Mouse (Mus musculus): ENCODE results near the gene Myo1c.

Myo1c gene

DNA sequence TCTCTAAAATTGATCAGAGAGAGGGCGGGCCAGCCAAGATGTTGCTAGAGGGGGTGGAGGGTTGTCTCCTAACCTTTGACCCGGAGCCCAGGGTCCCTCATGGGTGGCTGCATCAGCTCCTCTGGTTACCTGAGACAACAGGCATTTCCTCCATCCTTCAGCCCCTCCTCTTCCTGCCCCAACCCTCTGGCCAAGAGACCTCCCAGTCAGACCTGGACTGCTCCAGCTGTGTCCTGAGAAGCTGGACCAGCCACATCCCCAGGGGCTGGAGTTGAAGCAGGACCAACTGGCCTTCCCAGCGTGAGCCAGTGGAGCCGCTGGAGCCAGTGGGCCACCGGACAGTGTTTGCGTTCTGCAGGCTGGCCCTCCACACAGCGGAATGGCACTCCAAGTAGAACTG lies at the start of gene Myo1c:
TSS of gene Myo1c (plus strand) at position 194 of the 400 bp plus-strand sequence.
- in situ Hi-C loops (cut with MboI), result no loop called here

DNA sequence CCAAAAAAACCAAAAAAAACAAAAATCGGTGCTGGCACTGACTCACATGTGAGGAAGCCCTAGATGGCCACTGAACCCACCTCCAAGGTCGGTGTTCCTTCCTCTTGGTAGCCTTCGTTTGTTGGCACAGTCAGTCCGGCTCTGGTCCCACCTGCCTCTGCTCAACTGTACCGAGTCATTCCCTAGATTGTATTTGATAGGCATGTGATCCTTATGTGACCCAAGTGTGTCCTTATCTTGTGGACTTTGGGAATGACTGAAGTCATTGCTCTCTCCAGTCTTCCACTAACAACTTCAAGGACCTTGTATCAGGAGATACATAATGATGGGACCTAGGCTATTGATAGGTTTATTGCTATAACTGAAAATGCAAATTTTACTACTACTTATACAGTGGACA lies 45.5 kb upstream of the Myo1c start:
- in situ Hi-C loops (cut with MboI), result no loop called here

- in situ Hi-C loops (cut with MboI), result no loop called here
Observed at GRCm38 (mm10) chr11:75605318-75605717, 45.0 kb upstream of the Myo1c start.

DNA sequence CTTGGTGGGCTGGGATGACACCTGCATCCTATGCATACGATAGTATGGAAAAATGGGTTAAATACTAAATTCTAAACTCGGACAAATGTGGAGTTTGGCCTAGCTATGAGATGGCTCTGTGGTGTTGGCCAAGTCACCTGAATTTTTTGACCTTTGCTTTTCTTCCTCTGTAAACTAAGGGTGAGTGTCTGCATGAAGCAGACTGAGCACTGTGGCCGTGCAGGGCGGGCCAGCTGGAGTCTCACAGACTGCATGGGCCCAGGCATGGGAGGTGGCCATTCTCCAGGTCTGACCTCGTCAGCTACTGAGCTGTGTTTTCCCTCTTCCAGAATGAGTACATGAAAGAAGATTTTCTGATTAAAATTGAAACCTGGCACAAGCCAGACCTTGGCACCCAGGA lies 41.5 kb upstream of the Myo1c start:
- in situ Hi-C loops (cut with MboI), result no loop called here

- in situ Hi-C loops (cut with MboI), result no loop called here
Observed at GRCm38 (mm10) chr11:75610021-75610420, 40.3 kb upstream of the Myo1c start.

DNA sequence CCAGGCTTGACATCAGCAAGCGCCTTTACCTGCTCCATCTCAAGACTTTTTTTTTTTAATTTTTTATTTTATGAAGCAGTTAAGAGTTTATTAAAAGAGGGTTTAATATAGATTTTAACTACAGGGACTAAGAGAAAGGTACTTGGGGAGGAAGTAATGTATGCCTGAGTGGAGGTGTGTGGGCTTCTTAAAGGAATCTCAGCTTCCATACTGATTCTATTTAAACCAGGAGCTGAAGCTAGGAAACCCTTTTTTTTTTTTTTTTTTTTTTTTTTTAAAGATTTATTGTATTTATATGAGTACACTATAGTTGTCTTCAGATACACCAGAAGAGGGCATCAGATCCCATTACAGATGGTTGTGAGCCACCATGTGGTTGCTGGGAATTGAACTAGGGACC lies 35.5 kb upstream of the Myo1c start:
- in situ Hi-C loops (cut with MboI), result no loop called here

DNA sequence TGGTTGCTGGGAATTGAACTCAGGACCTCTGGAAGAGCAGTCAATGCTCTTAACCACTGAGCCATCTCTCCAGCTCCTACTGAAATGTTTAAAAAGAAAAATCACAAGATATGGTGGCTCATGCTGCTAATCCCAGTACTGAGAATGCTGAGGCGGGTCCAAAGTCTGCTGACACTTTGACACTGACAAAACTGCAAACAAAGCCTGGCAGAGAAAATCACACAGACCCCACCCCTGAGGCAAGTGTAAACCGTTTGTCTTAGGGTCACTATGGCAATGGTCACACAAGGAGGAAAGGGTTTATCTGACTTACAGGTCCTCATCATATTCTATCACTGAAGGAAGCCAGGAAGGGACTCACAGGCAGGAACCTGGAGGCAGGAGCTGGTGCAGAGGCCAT lies 34.7 kb upstream of the Myo1c start:
- in situ Hi-C loops (cut with MboI), result no loop called here

DNA sequence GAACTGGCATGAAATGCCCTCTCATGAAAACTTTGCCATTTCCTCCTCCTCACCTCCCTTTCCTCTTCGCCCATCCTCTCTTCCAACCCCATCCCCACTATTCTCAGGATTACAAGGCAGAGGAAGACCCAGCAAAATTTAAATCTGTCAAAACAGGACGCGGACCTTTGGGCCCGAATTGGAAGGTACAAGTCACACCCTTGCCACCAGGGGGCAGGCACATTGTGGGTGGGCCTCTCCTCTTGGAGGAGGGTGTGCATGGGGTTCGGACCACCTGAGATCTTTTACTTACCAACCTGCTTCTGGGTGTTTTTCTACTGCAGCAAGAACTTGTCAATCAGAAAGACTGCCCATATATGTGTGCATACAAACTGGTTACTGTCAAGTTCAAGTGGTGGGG lies 31.2 kb upstream of the Myo1c start:
- in situ Hi-C loops (cut with MboI), result no loop called here

DNA sequence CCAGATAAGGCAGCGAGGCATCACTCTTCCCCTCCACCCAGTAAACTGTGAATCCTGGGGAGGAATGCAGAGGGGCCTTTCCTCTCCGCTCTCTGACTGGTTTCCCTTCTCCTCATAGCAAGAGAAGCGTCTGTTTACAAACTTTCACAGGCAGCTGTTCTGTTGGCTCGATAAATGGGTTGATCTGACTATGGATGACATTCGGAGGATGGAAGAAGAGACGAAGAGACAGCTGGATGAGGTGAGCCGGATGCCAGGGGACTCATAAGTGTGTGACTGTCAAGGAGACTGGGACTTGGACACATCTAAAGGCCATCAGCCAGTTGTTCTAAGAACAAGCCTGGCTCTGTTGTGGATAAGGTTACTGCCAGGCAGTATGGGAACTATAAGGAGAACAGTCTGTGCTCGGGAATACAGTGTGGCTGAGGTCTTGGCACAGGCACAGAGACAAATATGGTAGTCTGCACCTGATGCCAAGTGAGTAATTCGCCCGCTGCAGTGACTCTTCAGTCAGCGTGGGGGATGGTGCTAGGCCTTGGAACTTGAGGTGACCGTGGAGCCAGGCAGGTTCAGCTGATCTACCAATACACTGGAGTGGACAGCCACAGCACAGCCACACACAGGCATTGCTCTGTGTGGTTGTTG lies 30.0 kb upstream of the Myo1c start:
- in situ Hi-C loops (cut with MboI), result no loop called here

GRCm38 (mm10) chr11:75621426-75621825 lies 28.9 kb upstream of the Myo1c start:
- in situ Hi-C loops (cut with MboI), result no loop called here

- in situ Hi-C loops (cut with MboI), result no loop called here
Observed at GRCm38 (mm10) chr11:75622588-75623329, 27.5 kb upstream of the Myo1c start.

GRCm38 (mm10) chr11:75624102-75624554 lies 26.2 kb upstream of the Myo1c start:
- in situ Hi-C loops (cut with MboI), result no loop called here

DNA sequence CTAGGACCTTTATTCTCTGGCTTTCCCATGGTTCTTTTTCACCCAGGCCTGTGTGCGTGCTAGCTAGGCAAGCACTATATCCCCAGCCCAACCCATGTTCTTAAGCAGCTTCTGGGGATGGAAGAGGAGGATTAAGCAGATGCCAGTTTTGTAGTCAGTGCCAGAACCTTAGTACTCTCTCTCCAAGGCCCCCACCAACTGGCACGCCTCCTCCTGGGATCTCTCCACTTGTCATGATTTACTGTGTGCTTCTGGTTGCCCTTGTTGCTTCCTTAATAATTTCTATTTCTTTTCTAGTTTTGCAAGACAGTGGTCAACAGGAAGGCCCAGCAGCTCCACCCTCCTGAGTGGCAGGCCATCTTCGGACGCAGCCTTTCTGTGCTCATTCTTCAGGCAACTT lies 24.5 kb upstream of the Myo1c start:
- in situ Hi-C loops (cut with MboI), result no loop called here

DNA sequence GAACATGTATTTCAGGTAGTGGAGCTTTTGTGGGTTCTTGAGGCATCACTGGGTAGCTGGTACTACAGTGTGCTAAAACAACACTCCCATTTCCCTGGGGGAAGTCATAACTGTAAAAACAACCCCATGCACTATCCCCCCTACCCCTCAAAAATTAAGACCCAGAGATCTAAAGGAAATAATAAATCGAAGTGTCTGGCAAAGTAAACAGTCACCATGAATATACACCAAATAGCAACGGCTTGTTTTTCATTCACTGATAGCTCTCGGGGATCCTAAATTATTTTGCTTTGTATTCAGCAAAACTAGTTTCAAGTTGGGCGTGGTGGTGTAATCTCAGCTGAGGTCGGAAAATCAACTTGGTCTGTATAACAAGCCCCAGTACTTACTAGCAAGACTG lies 20.2 kb upstream of the Myo1c start:
- in situ Hi-C loops (cut with MboI), result no loop called here

DNA sequence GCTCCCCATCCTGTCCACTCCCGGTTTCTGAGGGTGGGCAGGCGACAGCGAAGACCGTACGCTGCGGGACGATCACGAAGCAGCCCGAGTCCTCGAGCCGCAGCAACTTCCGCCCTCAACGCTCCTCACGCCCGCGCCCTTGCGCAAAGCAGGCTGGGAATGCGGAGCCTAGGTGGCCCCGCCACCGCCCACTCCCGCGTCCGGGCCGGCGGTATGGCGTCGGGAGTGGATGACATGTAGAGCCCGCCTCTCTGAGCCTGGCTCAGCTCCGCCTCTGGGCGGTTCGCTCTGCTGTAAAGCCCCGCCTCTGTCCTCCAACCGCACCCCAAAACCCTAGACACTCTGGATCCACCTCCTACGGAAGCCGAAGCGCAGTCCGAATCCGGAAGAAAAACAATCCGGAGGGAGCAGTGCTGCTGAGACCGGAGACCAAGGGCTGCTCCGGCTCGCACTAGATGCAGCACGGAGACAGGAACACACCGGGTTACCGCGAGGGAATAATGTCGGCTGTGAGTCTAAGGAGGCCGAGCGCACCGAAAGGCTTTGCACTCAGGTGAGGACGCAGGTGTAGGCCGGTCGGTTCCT lies 19.6 kb upstream of the Myo1c start, which contains the start of gene Inpp5k:
TSS of gene Inpp5k (plus strand) at position 344 of the 585 bp plus-strand sequence.
- in situ Hi-C loops (cut with MboI), result no loop called here

GRCm38 (mm10) chr11:75631561-75632225 lies 18.6 kb upstream of the Myo1c start:
- in situ Hi-C loops (cut with MboI), result no loop called here

GRCm38 (mm10) chr11:75632921-75633320 lies 17.4 kb upstream of the Myo1c start:
- in situ Hi-C loops (cut with MboI), result no loop called here

DNA sequence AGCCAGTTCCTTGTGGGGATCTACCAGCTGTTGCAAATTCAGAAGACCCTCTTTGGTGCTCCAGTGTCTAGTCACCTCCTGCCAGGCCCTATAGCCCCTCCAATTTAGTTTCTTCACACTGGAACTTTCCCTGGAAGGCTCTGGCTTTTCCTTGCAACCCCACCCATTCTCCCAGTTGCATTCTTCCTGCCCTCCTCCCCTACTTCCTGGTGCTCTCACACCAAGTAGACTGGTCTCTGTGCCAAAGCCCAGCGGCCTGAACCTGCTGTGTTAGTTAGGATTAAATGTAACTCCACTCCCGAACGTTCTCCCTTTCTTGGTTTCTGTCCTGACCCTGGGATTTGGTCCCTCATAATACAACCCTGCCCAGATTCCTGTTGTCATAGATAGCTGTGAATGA lies 15.5 kb upstream of the Myo1c start:
- in situ Hi-C loops (cut with MboI), result no loop called here

DNA sequence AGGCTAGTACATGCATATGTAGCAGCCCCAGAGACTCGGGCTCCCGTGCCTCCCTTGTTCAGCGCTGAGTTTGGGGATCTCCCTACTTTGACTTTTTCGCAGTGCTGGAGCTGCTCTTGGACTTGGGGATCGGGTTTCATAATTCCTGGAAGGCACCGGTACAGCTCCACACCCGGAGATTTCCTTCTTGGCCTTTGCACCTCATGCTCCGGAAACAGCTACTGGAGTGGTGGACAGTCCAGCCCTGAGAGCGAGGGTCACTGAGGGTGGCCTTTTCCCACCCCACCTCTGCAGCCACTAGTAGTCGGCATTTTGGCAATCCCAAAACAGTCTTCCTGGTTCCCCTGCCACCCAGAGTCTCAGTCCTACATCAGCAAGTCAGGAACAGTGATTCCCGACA lies 15.0 kb upstream of the Myo1c start:
- in situ Hi-C loops (cut with MboI), result no loop called here

- in situ Hi-C loops (cut with MboI), result no loop called here
Observed at GRCm38 (mm10) chr11:75643323-75643722, 7.0 kb upstream of the Myo1c start.

DNA sequence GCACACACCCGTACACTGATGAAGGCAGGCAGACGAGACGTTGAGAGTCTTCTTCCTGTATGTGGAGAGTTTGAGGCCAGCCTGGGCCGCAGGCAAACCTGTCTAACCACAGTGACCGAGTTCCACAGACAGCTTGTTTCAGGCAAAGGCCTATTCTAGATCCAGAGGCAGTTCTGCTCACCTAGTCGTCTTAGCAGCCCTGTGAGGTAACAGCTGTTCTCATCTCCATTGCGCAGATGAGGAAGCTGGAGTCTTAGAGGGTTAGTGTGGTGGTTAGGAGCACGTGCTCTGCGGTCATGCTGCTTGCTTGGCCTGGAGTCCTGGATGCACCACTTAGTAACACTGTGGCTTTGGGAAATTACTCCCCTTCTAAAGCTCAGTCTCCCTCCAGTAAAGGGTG lies 5.6 kb upstream of the Myo1c start:
- in situ Hi-C loops (cut with MboI), result no loop called here

GRCm38 (mm10) chr11:75647681-75648211 lies 2.6 kb upstream of the Myo1c start:
- in situ Hi-C loops (cut with MboI), result no loop called here
